Mouse (Mus musculus) kidney, adult 2 months (tissue): Measurements from ENCODE around the gene Nrip3. TPM values are rescaled to one million over a fixed set of nuclear protein-coding genes. Genes with fewer than 3 reads are reported as not detected.

Experiments
- DNase-seq: peaks from one replicate; pipeline ENCODE4 v3.0.0; 2021
- H3K27ac ChIP-seq: fragments of 200-500 bp; 2 replicates; pipeline ENCODE4 v1.5.1; 2012; ENCODE audit warnings: low read depth, low read length, control low read depth, inconsistent platforms; ENCODE audit not compliant: insufficient read depth
- H3K27me3 ChIP-seq: fragments of 200-500 bp; replicated peaks from 2 replicates; pipeline ENCODE4 v1.6.1; 2012; ENCODE audit warnings: mild to moderate bottlenecking, moderate library complexity, low read length, inconsistent platforms; ENCODE audit not compliant: control insufficient read depth, insufficient read depth
- H3K36me3 ChIP-seq: fragments of 200-500 bp; 2 replicates; pipeline ENCODE4 v1.6.1; 2012; ENCODE audit warnings: mild to moderate bottlenecking, moderate library complexity, low read length, inconsistent platforms; ENCODE audit not compliant: control insufficient read depth, insufficient read depth
- H3K4me1 ChIP-seq: fragments of 200-500 bp; 2 replicates; pipeline ENCODE4 v1.6.1; 2011; ENCODE audit warnings: low read length; ENCODE audit not compliant: control insufficient read depth, insufficient read depth
- H3K4me3 ChIP-seq: fragments of 200-500 bp; 2 replicates; pipeline ENCODE4 v1.5.1; 2011; ENCODE audit warnings: mild to moderate bottlenecking, low read depth, low read length, control low read depth; ENCODE audit not compliant: insufficient read depth
- CTCF ChIP-seq: fragments of 200-500 bp; conservative IDR thresholded peaks from 2 replicates; pipeline ENCODE4 v1.5.1; 2011; ENCODE audit warnings: low read depth, mild to moderate bottlenecking, control low read depth, low read length, moderate library complexity, mixed read lengths; ENCODE audit not compliant: insufficient read depth, insufficient read length
- POLR2A ChIP-seq: fragments of 200-500 bp; IDR thresholded peaks from one replicate; pipeline ENCODE4 v1.6.1; 2011; ENCODE audit warnings: low read depth, low read length, control low read depth
- WGBS: fragments of 180-500 bp; shearing (Covaris S2); methylation state at CpG from one replicate; pipeline ENCODE4 v1.1.7; 2018; 5-methylcytosine and 5-hydroxymethylcytosine counted together
- polyA plus RNA-seq: library from polyadenylated mRNA; depleted of rRNA; stranded (reverse); fragments of >200 nt; gene quantifications from 2 replicates; pipeline ENCODE4 v1.2.3, GENCODE M21; 2012

Gene Nrip3
- polyA plus RNA-seq, 1 experiment: 1.7 TPM

DNA sequence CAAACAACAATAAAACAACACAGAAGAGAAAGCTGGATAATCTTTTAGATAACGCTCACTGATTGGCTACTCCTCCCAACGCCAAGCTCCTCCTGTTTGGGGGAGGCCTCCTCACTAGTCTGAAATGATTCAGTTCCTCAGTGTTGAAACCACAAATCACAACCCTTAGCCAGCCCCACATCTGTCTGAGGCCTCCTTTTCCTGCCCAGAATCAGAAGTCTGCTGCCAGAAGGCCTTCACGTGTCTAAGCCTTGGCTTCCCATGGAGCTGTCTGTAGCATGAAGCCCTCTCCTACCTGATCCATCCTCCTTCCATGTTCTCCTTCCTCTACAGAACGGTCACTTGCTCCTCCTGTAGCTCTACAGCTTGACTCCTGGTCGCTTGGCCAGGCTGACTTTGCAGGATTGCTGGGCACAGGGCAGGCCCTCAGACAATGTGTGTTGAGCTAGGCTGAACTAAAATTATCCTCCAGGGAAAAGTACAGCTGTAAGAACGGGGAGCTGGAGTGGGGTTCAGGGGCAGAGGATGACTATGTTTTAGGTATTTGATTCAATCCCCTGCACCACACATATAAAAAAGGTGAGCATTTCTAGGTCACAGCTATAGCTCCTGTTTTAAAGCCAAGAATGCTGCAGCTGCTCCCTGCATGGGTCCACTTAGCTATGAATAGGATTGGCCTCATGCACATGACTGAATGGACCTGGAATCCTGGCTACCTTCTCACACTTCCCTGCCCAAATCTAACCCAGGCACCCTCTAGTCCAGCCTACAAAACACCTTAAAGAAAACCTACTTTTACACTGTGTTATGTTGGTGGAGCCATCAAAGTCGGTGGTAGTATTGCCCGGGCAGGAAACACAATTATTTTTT, 26.0 kb upstream of the Nrip3 start:
- Histone ChIP-seq H3K4me1 (no peaks in the 10 kb centered on the region), H3K27me3 (no peaks in the 10 kb centered on the region), H3K36me3 (no peaks in the 10 kb centered on the region), H3K4me3 (no peak overlapping the region), H3K27ac (no peak overlapping the region)
- TF ChIP-seq POLR2A (no peak), CTCF (no peak)
- no peak for DNase-seq
- WGBS: 74% methylated on average over 8 of the region's 8 CpGs

DNA sequence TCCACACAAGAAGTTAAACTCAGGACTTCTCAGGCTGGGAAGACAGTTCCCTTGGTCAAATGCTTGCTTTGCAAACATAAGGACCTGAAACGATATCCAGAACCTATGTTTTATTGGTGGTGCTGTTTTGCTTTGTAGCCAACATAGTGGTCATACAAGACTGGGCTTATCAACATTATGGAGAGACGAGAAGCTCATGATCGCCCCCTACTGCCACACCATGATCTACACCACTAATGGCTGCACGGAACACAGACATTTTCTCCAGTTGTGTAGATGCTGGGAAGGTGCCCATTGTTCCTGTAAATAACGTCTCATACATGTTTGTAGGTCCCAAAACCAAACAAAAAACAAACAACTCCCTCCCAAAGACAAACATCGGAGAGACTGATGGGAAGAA, 23.0 kb upstream of the Nrip3 start:
- TF ChIP-seq CTCF: peak; percentile 56; the same call in 1 of the 2 replicates
- no peak for TF ChIP-seq POLR2A

DNA sequence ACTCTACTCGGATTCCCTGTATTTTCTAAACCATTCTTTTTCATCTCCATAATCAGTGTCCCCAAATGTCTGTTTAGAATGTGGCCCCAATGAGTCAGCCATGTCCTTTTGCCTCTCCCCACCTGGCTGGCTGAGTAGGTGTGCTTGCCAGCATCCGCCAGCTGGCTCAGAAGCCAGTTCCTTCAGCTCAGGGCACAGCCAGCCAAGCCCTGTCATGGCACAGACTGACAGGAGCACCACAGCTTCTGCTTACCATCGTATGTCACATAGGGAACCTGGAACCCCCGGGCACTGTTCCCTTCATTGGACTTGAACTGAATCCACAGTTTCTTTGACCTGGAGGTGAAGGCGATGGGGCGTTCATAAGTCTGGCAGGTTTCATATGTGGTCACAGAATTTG, 22.5 kb upstream of the Nrip3 start:
- H3K27me3 ChIP-seq: no peaks in the 10 kb centered on the region
- no peaks in the 10 kb centered on the region for H3K4me1 ChIP-seq
- no peak for TF ChIP-seq CTCF
- no peak for TF ChIP-seq POLR2A
- 72% methylated on average over 6 of the region's 6 CpGs for WGBS
- H3K27ac ChIP-seq: no peak overlapping the region
- DNase-seq: no peak
- no peak overlapping the region for H3K4me3 ChIP-seq
- H3K36me3 ChIP-seq: no peaks in the 10 kb centered on the region

More for the DNA sequence above, 23.0 kb upstream of the Nrip3 start:
- no peaks in the 10 kb centered on the region for H3K4me1 ChIP-seq
- no peak overlapping the region for H3K27ac ChIP-seq
- peak; percentile 47 for DNase-seq
- WGBS: 60% methylated on average over 6 of the region's 6 CpGs
- no peak overlapping the region for H3K4me3 ChIP-seq
- H3K36me3 ChIP-seq: no peaks in the 10 kb centered on the region
- no peaks in the 10 kb centered on the region for H3K27me3 ChIP-seq

DNA sequence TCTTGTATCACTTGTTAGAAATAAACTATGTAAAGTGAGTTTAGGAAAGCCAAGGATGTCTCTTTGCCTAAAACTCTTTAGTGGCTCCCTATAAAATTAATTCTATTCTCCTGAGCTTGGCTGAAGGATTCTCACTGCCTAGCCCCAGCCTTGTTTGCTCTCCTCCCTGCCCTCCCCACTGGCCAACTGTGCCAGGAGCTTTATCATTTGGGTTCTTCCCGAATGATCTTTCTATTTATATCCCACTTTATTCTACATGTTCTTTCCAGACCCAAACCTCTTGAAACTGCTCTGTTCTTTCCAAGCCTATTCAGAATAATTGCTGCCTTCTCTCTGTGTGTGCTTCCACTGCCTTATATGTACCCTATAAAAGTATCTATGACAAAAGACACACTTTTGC, 21.7 kb upstream of the Nrip3 start:
- Histone ChIP-seq H3K27ac (no peak overlapping the region), H3K27me3 (no peaks in the 10 kb centered on the region), H3K4me3 (no peak overlapping the region), H3K36me3 (no peaks in the 10 kb centered on the region), H3K4me1 (no peaks in the 10 kb centered on the region)
- DNase-seq: no peak
- 59% methylated on average over 1 of the region's 1 CpGs for WGBS
- no peak for TF ChIP-seq CTCF
- no peak for TF ChIP-seq POLR2A

DNA sequence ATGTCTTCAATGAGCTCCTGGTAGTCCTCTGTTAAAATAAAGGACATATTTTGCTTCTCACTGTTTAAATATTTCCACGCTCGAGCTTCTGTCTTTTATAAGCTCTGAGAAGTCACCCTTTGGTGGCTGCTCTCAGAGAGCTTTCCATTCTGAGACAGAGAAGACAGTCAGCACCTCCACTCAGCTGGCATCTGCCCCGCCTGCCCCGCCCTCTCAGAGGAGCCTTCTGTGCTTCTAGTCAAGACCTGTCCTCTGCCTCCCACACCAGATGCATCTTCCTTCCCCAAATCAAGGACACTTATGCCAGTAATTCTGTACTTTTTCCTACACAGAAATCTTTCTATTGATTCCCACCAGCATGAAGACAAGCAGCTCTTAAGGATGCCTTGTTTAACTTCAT, 18.8 kb upstream of the Nrip3 start:
- Histone ChIP-seq H3K27me3 (no peaks in the 10 kb centered on the region), H3K27ac (no peak overlapping the region), H3K4me1 (no peaks in the 10 kb centered on the region), H3K4me3 (no peak overlapping the region), H3K36me3 (no peaks in the 10 kb centered on the region)
- no peak for DNase-seq
- WGBS: 97% methylated on average over 4 of the region's 4 CpGs
- no peak for TF ChIP-seq POLR2A
- no peak for TF ChIP-seq CTCF

DNA sequence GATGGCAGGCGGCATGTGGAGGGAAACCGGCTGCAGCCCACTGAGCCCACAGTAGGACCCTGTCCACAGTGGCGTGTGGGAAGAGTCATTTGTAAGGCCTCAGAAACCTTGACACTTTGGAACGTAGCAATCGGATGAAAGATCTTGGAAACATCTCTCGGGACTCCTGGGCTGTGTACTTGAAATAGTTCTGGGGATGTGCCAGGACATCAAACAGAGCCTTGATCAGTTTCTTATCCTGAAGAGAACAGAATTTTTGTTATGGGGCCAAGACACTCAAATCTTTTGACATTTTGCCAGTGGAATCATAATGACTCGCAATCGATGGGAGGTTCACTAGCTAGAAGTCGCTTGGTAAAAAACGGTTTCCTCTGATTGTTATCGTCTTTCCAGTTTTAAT, 17.3 kb upstream of the Nrip3 start:
- no peaks in the 10 kb centered on the region for H3K27me3 ChIP-seq
- WGBS: 56% methylated on average over 11 of the region's 11 CpGs
- peak; percentile 56 for DNase-seq
- H3K4me1 ChIP-seq: no peaks in the 10 kb centered on the region
- H3K36me3 ChIP-seq: no peaks in the 10 kb centered on the region
- no peak for TF ChIP-seq POLR2A
- H3K4me3 ChIP-seq: no peak overlapping the region
- no peak overlapping the region for H3K27ac ChIP-seq

GRCm38 (mm10) chr7:109795564-109795963, 13.7 kb upstream of the Nrip3 start:
- no peaks in the 10 kb centered on the region for H3K27me3 ChIP-seq
- DNase-seq: no peak
- no peak overlapping the region for H3K4me3 ChIP-seq
- H3K36me3 ChIP-seq: no peaks in the 10 kb centered on the region
- TF ChIP-seq POLR2A: no peak
- TF ChIP-seq CTCF: no peak
- WGBS: 51% methylated on average over 5 of the region's 5 CpGs
- no peak overlapping the region for H3K27ac ChIP-seq
- no peaks in the 10 kb centered on the region for H3K4me1 ChIP-seq
